Mouse (Mus musculus) midbrain, embryonic 11.5 days (tissue): ENCODE measurements around the gene Ctf2. TPM values are rescaled to one million over a fixed set of nuclear protein-coding genes. Genes with fewer than 3 reads are reported as not detected.
A peak's percentile ranks its signal among the peaks of the same experiment; 100 is the strongest.
"Not testable (repeated sequence)": the region's sequence is repeated elsewhere in the genome, so short reads cannot be mapped to it uniquely, and the experiment has no call there.

ENCODE experiments used
- ATAC-seq: fragments of 200-750 bp; cut with Nextera tagmentation; 2 replicates; pipeline ENCODE4 v1.8.0; 2017; ENCODE audit warnings: moderate TSS enrichment, moderate library complexity; ENCODE audit not compliant: low FRiP score
- DNase-seq: peaks from one replicate; pipeline ENCODE4 v3.0.0; 2015; ENCODE audit warnings: low spot score; ENCODE audit errors: missing footprints
- H3K27ac ChIP-seq: fragments of 300-500 bp; sonication (generic); 2 replicates; pipeline ENCODE4 v1.5.1; 2014; ENCODE audit warnings: low read depth, low read length
- H3K27me3 ChIP-seq: fragments of 300-500 bp; sonication (generic); 2 replicates; pipeline ENCODE4 v1.6.1; 2014; ENCODE audit warnings: mild to moderate bottlenecking, low read length, moderate library complexity, mixed read lengths; ENCODE audit not compliant: control insufficient read depth, insufficient read depth
- H3K36me3 ChIP-seq: fragments of 300-500 bp; sonication (generic); 2 replicates; pipeline ENCODE4 v1.6.1; 2014; ENCODE audit warnings: mild to moderate bottlenecking, low read length, moderate library complexity, mixed read lengths; ENCODE audit not compliant: control insufficient read depth, insufficient read depth
- H3K4me1 ChIP-seq: fragments of 300-500 bp; sonication (generic); 2 replicates; pipeline ENCODE4 v1.6.1; 2014; ENCODE audit warnings: low read length; ENCODE audit not compliant: control insufficient read depth, insufficient read depth
- H3K4me2 ChIP-seq: fragments of 300-500 bp; sonication (generic); 2 replicates; pipeline ENCODE4 v1.6.1; 2014; ENCODE audit warnings: mild to moderate bottlenecking, moderate library complexity
- H3K4me3 ChIP-seq: fragments of 300-500 bp; sonication (generic); 2 replicates; pipeline ENCODE4 v1.5.1; 2014; ENCODE audit warnings: low read depth, low read length
- H3K9ac ChIP-seq: fragments of 300-500 bp; sonication (generic); 2 replicates; pipeline ENCODE4 v1.6.1; 2014; ENCODE audit warnings: low read length
- H3K9me3 ChIP-seq: fragments of 300-500 bp; sonication (generic); 2 replicates; pipeline ENCODE4 v1.6.1; 2016; ENCODE audit warnings: low read length; ENCODE audit not compliant: control insufficient read depth
- WGBS: fragments of 180-500 bp; shearing (Covaris S2); extraction: QIAGEN DNeasy Blood & Tissue Kit; methylation state at CpG from one replicate; pipeline ENCODE4 v1.1.7; 2014; 5-methylcytosine and 5-hydroxymethylcytosine counted together
- polyA plus RNA-seq: library from polyadenylated mRNA; unstranded; fragments of >200 nt; fragmentation: Nextera tagmentation; extraction: Ambion mirVana; gene quantifications from 2 replicates; pipeline ENCODE4 v1.2.1, GENCODE M21; 2014

The Ctf2 gene
- polyA plus RNA-seq, 1 experiment from 2014 or later = 0.12 TPM

DNA sequence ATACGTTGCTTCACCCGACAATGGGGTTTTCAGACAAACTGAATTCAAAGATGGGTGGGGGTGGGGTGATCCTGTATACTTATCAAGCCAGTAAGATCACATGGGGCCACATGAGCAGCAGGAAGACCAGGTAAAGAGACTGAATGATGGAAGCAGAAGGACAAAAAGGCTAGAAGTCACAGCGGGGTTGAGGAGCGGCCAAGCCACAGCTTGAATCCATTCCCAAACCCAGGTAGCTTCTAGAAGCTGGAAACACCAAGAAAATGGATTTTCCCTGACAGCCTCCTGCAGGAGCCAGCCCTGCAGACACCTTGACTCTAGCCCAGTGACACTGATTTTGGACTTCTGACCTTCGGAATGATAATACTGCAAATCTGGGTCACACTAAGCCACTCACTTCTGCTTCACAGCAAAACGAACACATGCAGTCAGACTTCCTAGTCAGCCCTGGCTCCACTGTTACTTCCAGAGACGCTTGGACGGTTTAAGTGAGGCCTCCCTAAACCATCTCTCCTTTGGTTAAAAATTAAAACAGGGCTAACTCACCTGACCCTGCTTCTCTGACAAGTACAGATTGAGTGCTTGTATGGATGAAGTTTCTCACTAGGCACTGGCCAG is 28.3 kb downstream of the Ctf2 start:
- Histone ChIP-seq H3K36me3 (no peaks in the 10 kb centered on the region; the same call in 1 of the 2 replicates), H3K9ac (no peak overlapping the region), H3K4me3 (no peak overlapping the region), H3K27ac (no peak overlapping the region), H3K27me3 (no peaks in the 10 kb centered on the region), H3K9me3 (no peaks in the 10 kb centered on the region), H3K4me1 (peaks cover 12% of the 10 kb centered on the region), H3K4me2 (no peak overlapping the region)
- DNase-seq = no peak
- WGBS = 92% methylated on average over 8 of the region's 8 CpGs
- ATAC-seq = no peak

DNA sequence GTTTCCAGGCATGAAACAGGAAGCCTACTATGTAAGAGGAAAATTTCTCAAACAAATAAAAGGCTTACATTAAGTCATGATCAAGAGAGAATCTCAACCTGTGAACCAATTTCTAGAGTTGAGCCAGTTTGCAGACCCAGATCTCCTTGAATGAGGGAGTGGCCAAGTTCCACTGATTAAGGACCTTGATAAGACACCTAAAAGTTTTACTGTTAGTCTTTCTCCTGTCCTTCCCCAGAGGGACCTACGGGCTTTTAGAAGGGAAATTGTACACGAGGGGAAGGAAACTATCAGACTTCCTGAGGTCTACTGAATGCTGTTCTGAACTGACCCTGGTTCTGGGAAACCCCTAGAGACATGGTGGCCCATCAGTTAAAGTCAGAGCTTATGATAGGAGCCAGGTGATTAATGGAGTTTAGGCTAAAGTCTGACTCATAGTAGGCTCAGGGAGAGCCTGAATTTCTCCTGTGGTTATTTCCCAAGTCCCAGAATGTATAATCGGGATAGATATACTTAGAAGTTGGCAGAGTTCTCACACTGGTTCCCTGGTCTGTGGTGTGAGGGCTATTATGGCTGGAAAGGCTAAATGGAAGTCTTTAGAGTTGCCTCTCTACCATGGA is 31.1 kb downstream of the Ctf2 start:
- ATAC-seq (no peak), DNase-seq (no peak)
- Histone ChIP-seq H3K27ac (no peak overlapping the region), H3K4me1 (no peaks in the 10 kb centered on the region), H3K4me3 (no peak overlapping the region), H3K4me2 (no peak overlapping the region), H3K36me3 (no peaks in the 10 kb centered on the region; the same call in 1 of the 2 replicates), H3K9ac (no peak overlapping the region), H3K9me3 (no peaks in the 10 kb centered on the region), H3K27me3 (no peaks in the 10 kb centered on the region)
- 89% methylated on average over 3 of the region's 3 CpGs for WGBS

DNA sequence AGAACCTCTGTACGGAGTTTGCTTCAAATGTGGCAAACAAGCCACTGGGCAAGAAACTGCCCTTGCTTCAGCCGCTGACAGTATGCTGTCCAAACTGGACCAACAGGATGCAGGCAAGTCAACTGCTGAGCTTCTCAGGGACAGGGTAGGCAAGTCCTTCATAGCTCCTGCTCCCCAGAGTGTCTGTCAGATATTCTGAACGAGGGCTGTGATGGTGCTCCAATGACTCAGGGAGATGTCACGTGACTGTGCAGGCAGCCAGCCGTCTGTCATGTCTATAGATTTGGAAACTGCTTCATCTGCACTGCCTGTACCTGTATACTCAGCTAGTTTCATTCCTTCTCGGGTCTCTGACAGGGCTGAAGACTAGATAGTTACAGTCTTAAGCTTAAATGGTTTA is 33.0 kb downstream of the Ctf2 start:
- H3K27me3 ChIP-seq = no peaks in the 10 kb centered on the region
- H3K9ac ChIP-seq = no peak overlapping the region
- no peak overlapping the region for H3K4me3 ChIP-seq
- WGBS = 88% methylated on average over 6 of the region's 6 CpGs
- H3K9me3 ChIP-seq = no peaks in the 10 kb centered on the region
- H3K4me2 ChIP-seq = no peak overlapping the region
- ATAC-seq (no peak), DNase-seq (no peak)
- H3K4me1 ChIP-seq = no peaks in the 10 kb centered on the region
- H3K27ac ChIP-seq = no peak overlapping the region
- no peaks in the 10 kb centered on the region for H3K36me3 ChIP-seq

DNA sequence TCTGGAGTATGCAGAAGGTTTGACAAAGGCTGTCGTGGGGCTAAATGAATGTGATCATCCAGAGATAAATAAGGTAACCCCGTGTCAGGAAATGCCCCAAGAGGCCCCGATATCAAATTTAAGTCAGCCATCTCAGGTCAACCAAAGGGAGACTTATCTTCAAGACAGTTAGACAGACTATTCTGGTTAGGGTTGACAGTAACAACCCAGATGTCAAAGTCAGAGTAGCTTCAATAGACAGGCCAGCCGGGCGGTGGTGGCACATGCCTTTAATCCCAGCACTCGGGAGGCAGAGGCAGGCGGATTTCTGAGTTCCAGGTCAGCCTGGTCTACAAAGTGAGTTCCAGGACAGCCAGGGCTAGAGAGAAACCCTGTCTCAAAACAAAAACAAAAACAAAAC is 38.2 kb downstream of the Ctf2 start:
- H3K9ac ChIP-seq, ATAC-seq, H3K4me1 ChIP-seq, H3K4me3 ChIP-seq, H3K36me3 ChIP-seq, DNase-seq, H3K4me2 ChIP-seq, H3K9me3 ChIP-seq, H3K27me3 ChIP-seq, H3K27ac ChIP-seq: not testable (repeated sequence)
- 88% methylated on average over 7 of the region's 7 CpGs for WGBS

DNA sequence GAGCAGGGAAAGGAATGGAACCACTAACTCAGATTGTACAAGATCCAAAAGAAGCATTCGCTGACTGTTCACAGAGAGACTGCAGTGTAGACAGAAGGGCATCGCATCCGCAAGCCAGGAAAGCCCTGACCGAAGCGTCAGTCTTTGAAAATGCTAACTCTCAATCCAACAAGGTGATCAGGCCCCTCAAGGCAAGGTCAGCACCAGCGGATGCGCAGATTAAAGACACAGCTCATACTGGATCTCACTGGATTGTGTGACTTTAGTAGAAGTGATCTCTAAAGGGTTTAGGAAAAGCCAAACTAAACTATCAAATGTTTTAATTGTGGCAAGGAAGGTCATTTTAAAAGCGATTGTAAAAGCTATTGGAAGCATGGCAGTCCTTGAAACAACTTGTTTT is 38.7 kb downstream of the Ctf2 start:
- no peak overlapping the region for H3K27ac ChIP-seq
- no peaks in the 10 kb centered on the region for H3K27me3 ChIP-seq
- H3K4me2 ChIP-seq = no peak overlapping the region
- H3K36me3 ChIP-seq = no peaks in the 10 kb centered on the region
- DNase-seq = no peak
- H3K9ac ChIP-seq = no peak overlapping the region
- H3K4me3 ChIP-seq = no peak overlapping the region
- peaks cover 6% of the 10 kb centered on the region for H3K4me1 ChIP-seq
- no peak for ATAC-seq
- H3K9me3 ChIP-seq = no peaks in the 10 kb centered on the region
- WGBS = 92% methylated on average over 8 of the region's 8 CpGs

DNA sequence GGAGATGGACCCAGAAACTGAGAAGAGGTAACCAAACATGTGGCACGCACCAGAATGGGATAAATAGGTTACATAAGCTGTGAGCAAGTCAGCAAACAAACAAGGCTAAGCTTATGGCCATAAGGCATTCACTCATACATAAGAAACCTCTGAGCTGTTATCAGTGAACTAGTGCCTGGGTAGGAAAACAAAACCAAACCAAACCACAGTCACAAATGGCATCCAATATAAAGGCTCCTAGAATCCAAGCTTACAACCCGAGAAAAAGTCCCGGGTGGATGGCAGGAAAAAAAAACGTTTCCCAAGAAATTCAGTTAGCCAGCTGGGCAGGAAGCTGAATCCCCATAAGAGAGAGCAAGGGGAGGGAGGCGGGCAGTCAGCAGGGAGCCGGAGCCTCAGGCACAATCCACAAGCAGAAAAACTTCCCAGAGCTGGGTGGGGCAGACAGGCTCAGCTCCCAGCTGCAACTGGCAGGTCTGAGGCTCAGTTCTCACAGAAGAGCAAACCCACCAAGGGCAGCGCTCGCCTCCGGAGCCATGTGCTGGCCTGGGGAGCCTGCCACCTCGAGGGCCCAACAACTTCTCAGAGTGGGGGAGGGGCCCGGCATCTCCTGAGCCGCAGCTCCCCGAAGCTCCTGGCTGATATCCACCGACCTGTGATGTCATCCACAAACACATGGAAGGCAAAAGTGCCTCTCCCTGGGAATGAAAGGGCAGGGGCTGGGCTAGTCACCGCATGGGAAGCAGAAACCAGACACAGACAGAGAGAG is 40.6 kb downstream of the Ctf2 start:
- Histone ChIP-seq H3K27me3 (no peaks in the 10 kb centered on the region), H3K9me3 (no peaks in the 10 kb centered on the region), H3K4me2 (peak overlapping the region; percentile 38), H3K4me3 (no peak overlapping the region), H3K4me1 (peaks cover 6% of the 10 kb centered on the region), H3K9ac (peak overlapping the region; percentile 34), H3K27ac (peak overlapping the region; percentile 22; the same call in 1 of the 2 replicates), H3K36me3 (no peaks in the 10 kb centered on the region)
- DNase-seq (peak; percentile 92), ATAC-seq (no peak)
- WGBS = 6% methylated on average over 15 of the region's 15 CpGs

DNA sequence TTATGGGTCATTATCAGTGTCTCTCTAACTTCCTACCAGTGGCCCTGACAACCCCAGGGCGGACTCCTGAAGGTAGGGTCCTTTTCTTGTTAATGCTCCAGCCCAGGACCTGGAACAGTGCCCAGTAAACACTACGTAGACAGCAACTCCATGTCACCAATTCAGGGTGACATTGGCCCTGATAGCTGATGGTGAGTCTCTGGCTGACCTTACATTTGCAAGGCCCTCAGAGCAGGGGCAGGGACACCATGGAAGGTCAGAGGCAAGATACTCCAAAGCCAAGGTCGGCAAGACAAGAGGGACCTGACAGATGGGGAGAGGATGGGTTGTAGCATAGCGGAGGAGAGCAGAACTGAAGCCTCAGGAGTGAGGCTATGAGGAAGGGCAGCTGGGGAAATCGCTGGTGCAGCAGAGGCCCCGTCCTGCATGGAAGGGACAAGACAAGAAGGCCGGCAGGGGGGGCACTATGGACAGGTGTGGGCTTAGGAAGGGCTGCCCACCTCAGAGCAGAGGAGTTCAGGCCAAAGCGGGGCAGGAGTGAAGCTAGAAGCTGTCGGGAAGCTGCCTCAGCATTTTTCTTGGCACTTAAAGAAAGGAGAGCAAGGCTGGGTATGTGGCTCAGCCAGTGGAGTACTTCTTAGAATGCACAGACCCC is 42.2 kb downstream of the Ctf2 start:
- Histone ChIP-seq H3K9me3 (no peaks in the 10 kb centered on the region), H3K27ac (no peak overlapping the region), H3K4me1 (peaks cover 6% of the 10 kb centered on the region), H3K4me3 (no peak overlapping the region), H3K9ac (no peak overlapping the region), H3K36me3 (no peaks in the 10 kb centered on the region), H3K4me2 (no peak overlapping the region), H3K27me3 (no peaks in the 10 kb centered on the region)
- DNase-seq (no peak), ATAC-seq (no peak)
- 79% methylated on average over 9 of the region's 9 CpGs for WGBS

DNA sequence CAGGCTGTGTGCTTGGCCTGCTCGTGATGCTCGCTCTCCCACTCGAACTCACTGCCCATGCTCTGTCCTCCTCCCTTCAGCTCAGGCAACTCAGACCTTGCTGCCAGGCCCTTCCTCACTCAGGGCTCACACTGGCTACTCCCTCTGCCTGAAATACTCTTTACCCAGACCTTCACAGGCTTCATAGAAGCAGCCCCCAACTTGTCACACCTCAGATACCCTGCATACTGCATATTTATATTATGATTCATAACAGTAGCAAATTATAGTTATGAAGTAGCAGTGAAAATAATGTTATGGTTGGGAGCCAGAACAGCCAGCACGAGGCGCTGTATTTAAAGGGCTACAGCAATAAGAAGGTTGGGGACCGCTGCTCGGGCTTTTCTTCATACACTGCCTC is 43.0 kb downstream of the Ctf2 start:
- Histone ChIP-seq H3K27me3 (no peaks in the 10 kb centered on the region), H3K36me3 (no peaks in the 10 kb centered on the region), H3K27ac (no peak overlapping the region), H3K4me1 (peaks cover 6% of the 10 kb centered on the region), H3K9ac (no peak overlapping the region), H3K4me2 (no peak overlapping the region), H3K4me3 (no peak overlapping the region), H3K9me3 (no peaks in the 10 kb centered on the region)
- WGBS = 89% methylated on average over 7 of the region's 7 CpGs
- DNase-seq (no peak), ATAC-seq (no peak)
